Mouse (Mus musculus): ENCODE measurements at regions not wholly inside any gene's neighbourhood (a gene's known extent, or its start where the extent isn't known, plus 50 kb on each side); places are given as distances from the start of the nearest gene placed in this dataset.

GRCm38 (mm10) chr5:101085199-101085598, 239.7 kb downstream of the Gpat3 start:
- TF ChIP-seq CTCF (IDR thresholded peaks at IDR 0.05; ENCODE audit: extremely low read depth, insufficient read depth, insufficient read length, insufficient replicate concordance) = no peak
- no peak for TF ChIP-seq POLR2A (IDR thresholded peaks at IDR 0.05; ENCODE audit: low read depth, low read length)

All from spleen, adult 2 months (tissue).